Mouse (Mus musculus): ENCODE data around the gene Wipi1. TPM values are rescaled to one million over a fixed set of nuclear protein-coding genes. Genes with fewer than 3 reads are reported as not detected.

Wipi1 gene
- polyA plus RNA-seq, 1 experiment: 26.9 TPM

DNA sequence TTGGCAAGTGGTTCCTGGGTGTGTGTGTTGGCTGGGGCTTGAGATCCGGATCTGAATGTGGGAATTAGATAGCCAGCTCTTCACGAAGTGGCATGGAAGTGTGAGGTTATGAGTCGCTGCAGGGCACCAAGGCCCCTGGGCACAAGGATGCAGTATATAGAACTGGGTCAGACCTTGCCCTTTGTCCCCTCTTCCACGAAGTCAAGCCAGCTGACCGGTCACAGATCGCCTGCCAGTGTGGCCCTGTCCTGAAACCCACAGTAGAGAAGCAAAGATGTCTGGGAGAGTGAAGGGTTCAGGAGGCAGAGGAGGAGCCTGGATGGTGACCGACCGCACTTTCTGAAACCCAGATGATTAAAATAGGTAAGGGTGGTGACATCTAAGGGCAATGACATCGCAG lies 68.3 kb downstream of the Wipi1 start:
- Histone ChIP-seq H3K27me3 (ENCODE audit: control insufficient read depth, insufficient read depth, low read length, poor library complexity, severe bottlenecking) (no peaks in the 10 kb centered on the region), H3K36me3 (ENCODE audit: control insufficient read depth, insufficient read depth, low read length, poor library complexity, severe bottlenecking) (no peaks in the 10 kb centered on the region), H3K9ac (ENCODE audit: low read depth, poor library complexity, severe bottlenecking) (no peak overlapping the region), H3K27ac (ENCODE audit: insufficient read depth, low read length) (no peak overlapping the region), H3K4me1 (ENCODE audit: control insufficient read depth, insufficient read depth, low read length) (peaks cover 3% of the 10 kb centered on the region), H3K9me3 (replicated peaks; ENCODE audit: control insufficient read depth, insufficient read depth, low read length, poor library complexity, severe bottlenecking) (no peaks in the 10 kb centered on the region), H3K4me3 (ENCODE audit: low read depth, low read length) (no peak overlapping the region)
- TF ChIP-seq POLR2A (IDR thresholded peaks at IDR 0.05; ENCODE audit: insufficient read depth, low read length): no peak
- TF ChIP-seq EP300 (IDR thresholded peaks at IDR 0.05; ENCODE audit: insufficient read depth, low read depth, low read length): no peak
- no peak for TF ChIP-seq CTCF (IDR thresholded peaks at IDR 0.05; ENCODE audit: low read depth, low read length)

DNA sequence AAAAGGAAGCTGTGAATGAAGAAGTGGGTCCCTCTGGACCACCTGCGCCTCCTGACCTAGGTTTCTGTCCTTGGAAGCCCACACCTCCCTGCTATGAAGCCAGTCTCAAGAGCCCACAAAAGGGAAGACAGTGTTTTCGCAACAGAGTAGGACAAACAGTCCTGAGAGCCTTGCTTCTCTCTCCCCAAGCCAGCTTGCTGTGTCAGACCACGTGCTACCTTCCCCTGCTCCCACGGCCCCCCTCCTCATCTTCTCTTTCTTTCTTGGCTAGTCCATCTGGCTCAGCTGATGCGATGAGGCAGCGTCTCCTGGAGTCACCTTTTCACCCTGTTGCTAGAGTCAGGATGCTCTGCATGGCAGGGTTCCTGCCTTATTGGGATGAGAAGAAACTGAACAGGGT lies 72.5 kb downstream of the Wipi1 start:
- no peak overlapping the region for H3K4me3 ChIP-seq (ENCODE audit: low read depth, low read length)
- no peaks in the 10 kb centered on the region for H3K4me1 ChIP-seq (ENCODE audit: control insufficient read depth, insufficient read depth, low read length)
- TF ChIP-seq EP300 (IDR thresholded peaks at IDR 0.05; ENCODE audit: insufficient read depth, low read depth, low read length): no peak
- no peak for TF ChIP-seq POLR2A (IDR thresholded peaks at IDR 0.05; ENCODE audit: insufficient read depth, low read length)
- TF ChIP-seq CTCF (IDR thresholded peaks at IDR 0.05; ENCODE audit: low read depth, low read length): no peak
- H3K9ac ChIP-seq (ENCODE audit: low read depth, poor library complexity, severe bottlenecking): no peak overlapping the region
- no peaks in the 10 kb centered on the region for H3K9me3 ChIP-seq (replicated peaks; ENCODE audit: control insufficient read depth, insufficient read depth, low read length, poor library complexity, severe bottlenecking)
- no peak overlapping the region for H3K27ac ChIP-seq (ENCODE audit: insufficient read depth, low read length)
- no peaks in the 10 kb centered on the region for H3K27me3 ChIP-seq (ENCODE audit: control insufficient read depth, insufficient read depth, low read length, poor library complexity, severe bottlenecking)
- H3K36me3 ChIP-seq (ENCODE audit: control insufficient read depth, insufficient read depth, low read length, poor library complexity, severe bottlenecking): no peaks in the 10 kb centered on the region

DNA sequence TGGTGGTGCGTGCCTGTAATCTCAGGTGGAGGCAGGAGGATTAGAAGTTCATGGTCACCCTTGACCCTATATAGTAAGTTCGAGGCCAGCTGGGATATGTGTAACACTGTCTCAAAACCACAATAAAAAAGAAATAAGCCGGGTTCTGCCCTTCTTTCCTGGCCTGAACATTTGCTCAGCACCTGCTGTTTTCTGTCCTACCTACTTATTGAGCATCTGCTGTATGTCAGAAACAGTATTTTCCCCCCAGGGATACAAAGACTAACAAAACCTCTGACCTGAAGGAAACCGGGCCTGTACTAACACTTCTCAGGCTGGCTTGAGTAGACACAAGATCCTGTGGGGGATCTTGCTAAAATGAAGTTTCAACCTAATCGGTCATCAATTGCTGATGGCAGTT lies 74.8 kb downstream of the Wipi1 start:
- Histone ChIP-seq H3K27ac (ENCODE audit: insufficient read depth, low read length) (no peak overlapping the region), H3K4me3 (ENCODE audit: low read depth, low read length) (no peak overlapping the region), H3K27me3 (ENCODE audit: control insufficient read depth, insufficient read depth, low read length, poor library complexity, severe bottlenecking) (no peaks in the 10 kb centered on the region), H3K4me1 (ENCODE audit: control insufficient read depth, insufficient read depth, low read length) (no peaks in the 10 kb centered on the region), H3K9ac (ENCODE audit: low read depth, poor library complexity, severe bottlenecking) (no peak overlapping the region), H3K36me3 (ENCODE audit: control insufficient read depth, insufficient read depth, low read length, poor library complexity, severe bottlenecking) (no peaks in the 10 kb centered on the region), H3K9me3 (replicated peaks; ENCODE audit: control insufficient read depth, insufficient read depth, low read length, poor library complexity, severe bottlenecking) (no peaks in the 10 kb centered on the region)
- TF ChIP-seq CTCF (IDR thresholded peaks at IDR 0.05; ENCODE audit: low read depth, low read length): no peak
- no peak for TF ChIP-seq POLR2A (IDR thresholded peaks at IDR 0.05; ENCODE audit: insufficient read depth, low read length)
- TF ChIP-seq EP300 (IDR thresholded peaks at IDR 0.05; ENCODE audit: insufficient read depth, low read depth, low read length): no peak

DNA sequence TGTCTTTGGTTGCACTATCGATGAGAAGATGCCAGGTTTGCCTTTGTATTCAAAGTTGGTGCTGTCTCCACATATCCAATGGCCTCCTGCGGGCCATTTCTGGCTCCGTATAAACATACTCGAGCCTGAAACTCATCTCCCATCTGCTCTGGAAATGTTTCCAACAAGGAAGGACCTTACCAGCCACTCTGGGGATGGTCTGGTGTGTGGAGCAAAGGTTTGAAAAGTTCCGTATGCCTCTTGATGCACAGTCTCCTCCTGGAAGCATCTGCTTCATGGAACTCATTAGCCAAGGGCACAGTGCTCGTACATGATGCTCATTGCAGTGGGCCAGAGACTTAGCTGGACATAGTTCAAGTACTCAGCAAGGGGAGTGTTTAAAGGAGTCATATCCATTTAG lies 75.8 kb downstream of the Wipi1 start:
- TF ChIP-seq EP300 (IDR thresholded peaks at IDR 0.05; ENCODE audit: insufficient read depth, low read depth, low read length): no peak
- no peak for TF ChIP-seq POLR2A (IDR thresholded peaks at IDR 0.05; ENCODE audit: insufficient read depth, low read length)
- no peak for TF ChIP-seq CTCF (IDR thresholded peaks at IDR 0.05; ENCODE audit: low read depth, low read length)
- Histone ChIP-seq H3K9ac (ENCODE audit: low read depth, poor library complexity, severe bottlenecking) (no peak overlapping the region), H3K36me3 (ENCODE audit: control insufficient read depth, insufficient read depth, low read length, poor library complexity, severe bottlenecking) (no peaks in the 10 kb centered on the region), H3K27me3 (ENCODE audit: control insufficient read depth, insufficient read depth, low read length, poor library complexity, severe bottlenecking) (no peaks in the 10 kb centered on the region), H3K4me3 (ENCODE audit: low read depth, low read length) (no peak overlapping the region), H3K4me1 (ENCODE audit: control insufficient read depth, insufficient read depth, low read length) (no peaks in the 10 kb centered on the region), H3K9me3 (replicated peaks; ENCODE audit: control insufficient read depth, insufficient read depth, low read length, poor library complexity, severe bottlenecking) (no peaks in the 10 kb centered on the region), H3K27ac (ENCODE audit: insufficient read depth, low read length) (no peak overlapping the region)

DNA sequence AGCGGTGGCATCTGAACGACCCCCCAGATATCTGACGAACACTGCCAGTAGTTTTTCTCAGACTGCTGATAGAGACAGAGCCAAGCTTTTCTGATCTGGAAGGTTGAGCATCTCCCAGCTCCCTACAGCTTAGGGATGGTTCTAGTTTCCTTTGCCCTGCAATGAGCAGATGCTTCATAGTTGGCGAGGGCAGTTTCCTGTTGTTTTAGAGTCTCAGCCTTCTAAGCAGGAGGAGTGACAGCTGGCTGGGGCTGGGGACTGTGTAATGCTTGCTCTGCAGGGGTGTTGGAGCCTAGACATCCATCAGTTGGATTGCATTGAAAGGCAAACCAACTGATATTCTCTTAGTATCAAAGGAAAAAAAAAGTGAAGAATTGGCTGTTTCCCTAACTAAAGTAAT lies 81.7 kb downstream of the Wipi1 start:
- no peak overlapping the region for H3K4me3 ChIP-seq (ENCODE audit: low read depth, low read length)
- TF ChIP-seq EP300 (IDR thresholded peaks at IDR 0.05; ENCODE audit: insufficient read depth, low read depth, low read length) (no peak), POLR2A (IDR thresholded peaks at IDR 0.05; ENCODE audit: insufficient read depth, low read length) (no peak), CTCF (IDR thresholded peaks at IDR 0.05; ENCODE audit: low read depth, low read length) (no peak)

DNA sequence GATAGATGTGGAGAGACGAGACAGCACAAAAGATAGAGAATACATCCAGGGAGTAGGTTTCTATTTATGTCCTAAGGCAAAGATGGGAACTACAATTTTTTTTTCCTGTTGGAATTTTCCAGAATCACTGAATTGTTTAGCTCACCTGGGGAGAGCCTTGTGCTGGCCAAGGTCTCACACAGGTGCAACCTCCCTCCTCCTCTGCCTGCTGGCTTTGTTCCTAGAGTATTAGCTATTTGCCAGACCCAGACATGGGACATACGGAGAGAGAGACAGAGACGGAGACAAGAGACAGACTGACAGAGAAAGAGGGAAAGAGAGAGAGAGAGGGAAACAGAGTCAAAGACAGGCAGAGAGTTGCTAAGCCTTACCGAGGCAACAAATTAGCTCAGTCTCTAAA lies 86.2 kb downstream of the Wipi1 start:
- Histone ChIP-seq H3K27me3 (ENCODE audit: control insufficient read depth, insufficient read depth, low read length, poor library complexity, severe bottlenecking) (no peaks in the 10 kb centered on the region), H3K4me1 (ENCODE audit: control insufficient read depth, insufficient read depth, low read length) (peaks cover 5% of the 10 kb centered on the region), H3K4me3 (ENCODE audit: low read depth, low read length) (no peak overlapping the region), H3K36me3 (ENCODE audit: control insufficient read depth, insufficient read depth, low read length, poor library complexity, severe bottlenecking) (no peaks in the 10 kb centered on the region), H3K9me3 (replicated peaks; ENCODE audit: control insufficient read depth, insufficient read depth, low read length, poor library complexity, severe bottlenecking) (no peaks in the 10 kb centered on the region), H3K9ac (ENCODE audit: low read depth, poor library complexity, severe bottlenecking) (no peak overlapping the region), H3K27ac (ENCODE audit: insufficient read depth, low read length) (no peak overlapping the region)
- TF ChIP-seq POLR2A (IDR thresholded peaks at IDR 0.05; ENCODE audit: insufficient read depth, low read length) (no peak), CTCF (IDR thresholded peaks at IDR 0.05; ENCODE audit: low read depth, low read length) (no peak)

More for the DNA sequence above, 81.7 kb downstream of the Wipi1 start:
- Histone ChIP-seq H3K9me3 (replicated peaks; ENCODE audit: control insufficient read depth, insufficient read depth, low read length, poor library complexity, severe bottlenecking) (no peaks in the 10 kb centered on the region), H3K36me3 (ENCODE audit: control insufficient read depth, insufficient read depth, low read length, poor library complexity, severe bottlenecking) (no peaks in the 10 kb centered on the region), H3K27me3 (ENCODE audit: control insufficient read depth, insufficient read depth, low read length, poor library complexity, severe bottlenecking) (no peaks in the 10 kb centered on the region), H3K4me1 (ENCODE audit: control insufficient read depth, insufficient read depth, low read length) (no peaks in the 10 kb centered on the region), H3K27ac (ENCODE audit: insufficient read depth, low read length) (no peak overlapping the region), H3K9ac (ENCODE audit: low read depth, poor library complexity, severe bottlenecking) (no peak overlapping the region)
